Mouse (Mus musculus) heart, embryonic 15.5 days (tissue): ENCODE data around the gene Fgfr4. TPM values are rescaled to one million over a fixed set of nuclear protein-coding genes. Genes with fewer than 3 reads are reported as not detected.
A peak's percentile ranks its signal among the peaks of the same experiment; 100 is the strongest.

Experiments used
- ATAC-seq: fragments of 200-750 bp; cut with Nextera tagmentation; replicated peaks from 2 replicates; pipeline ENCODE4 v1.8.0; 2017; ENCODE audit warnings: low read depth, moderate TSS enrichment; ENCODE audit not compliant: insufficient number of reproducible peaks, insufficient read depth, low FRiP score
- H3K27ac ChIP-seq: fragments of 300-500 bp; sonication (generic); 2 replicates; pipeline ENCODE4 v1.5.1; 2015; ENCODE audit warnings: mild to moderate bottlenecking, inconsistent platforms
- H3K27me3 ChIP-seq: fragments of 300-500 bp; sonication (generic); 2 replicates; pipeline ENCODE4 v1.6.1; 2015; ENCODE audit warnings: inconsistent platforms
- H3K36me3 ChIP-seq: fragments of 300-500 bp; sonication (generic); 2 replicates; pipeline ENCODE4 v1.6.1; 2015; ENCODE audit warnings: mild to moderate bottlenecking, inconsistent platforms
- H3K4me1 ChIP-seq: fragments of 300-500 bp; sonication (generic); replicated peaks from 2 replicates; pipeline ENCODE4 v1.6.1; 2015; ENCODE audit warnings: inconsistent platforms
- H3K4me2 ChIP-seq: fragments of 300-500 bp; sonication (generic); 2 replicates; pipeline ENCODE4 v1.6.1; 2015; ENCODE audit warnings: inconsistent platforms, mild to moderate bottlenecking, moderate library complexity
- H3K4me3 ChIP-seq: fragments of 300-500 bp; sonication (generic); 2 replicates; pipeline ENCODE4 v1.5.1; 2015; ENCODE audit warnings: mild to moderate bottlenecking, inconsistent platforms
- H3K9ac ChIP-seq: fragments of 300-500 bp; sonication (generic); 2 replicates; pipeline ENCODE4 v1.6.1; 2015; ENCODE audit warnings: mild to moderate bottlenecking, inconsistent platforms
- H3K9me3 ChIP-seq: fragments of 300-500 bp; sonication (generic); replicated peaks from 2 replicates; pipeline ENCODE4 v1.6.1; 2016; ENCODE audit warnings: inconsistent platforms
- WGBS: fragments of 180-500 bp; shearing (Covaris S2); methylation state at CpG from one replicate; pipeline ENCODE4 v1.1.7; 2015; ENCODE audit warnings: mixed read lengths; 5-methylcytosine and 5-hydroxymethylcytosine counted together
- polyA plus RNA-seq: library from polyadenylated mRNA; unstranded; fragments of >200 nt; fragmentation: Nextera tagmentation; extraction: Ambion mirVana; gene quantifications from 2 replicates; pipeline ENCODE4 v1.2.1, GENCODE M21; 2015

Fgfr4 gene
- polyA plus RNA-seq, 1 experiment from 2014 or later: 0.72 TPM

DNA sequence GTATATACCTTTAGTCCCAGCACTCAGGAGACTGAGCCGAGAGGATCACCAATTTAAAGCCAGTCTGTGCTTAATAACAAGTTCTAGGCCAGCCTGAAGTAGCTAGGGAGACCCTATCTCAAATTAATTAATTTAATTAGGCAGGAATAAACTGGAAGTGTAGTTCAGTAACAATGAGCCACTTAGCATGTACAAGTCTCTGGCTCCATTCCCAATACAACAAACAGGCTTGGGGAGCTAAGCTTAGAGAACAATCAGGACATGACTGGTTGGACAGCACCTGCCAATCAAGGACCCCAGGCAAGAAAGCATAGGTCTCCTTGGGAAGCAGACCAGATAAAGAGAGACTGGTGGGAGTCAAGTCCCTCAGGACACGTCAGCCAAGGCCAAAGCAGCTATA is 12.2 kb upstream of the Fgfr4 start:
- H3K27ac ChIP-seq: no peak overlapping the region
- H3K9ac ChIP-seq: no peak overlapping the region
- 54% methylated on average over 2 of the region's 2 CpGs for WGBS
- H3K4me1 ChIP-seq: peaks cover under 1% of the 10 kb centered on the region
- no peaks in the 10 kb centered on the region for H3K36me3 ChIP-seq
- no peak overlapping the region for H3K4me2 ChIP-seq
- H3K27me3 ChIP-seq: no peaks in the 10 kb centered on the region
- H3K9me3 ChIP-seq: no peaks in the 10 kb centered on the region
- no peak overlapping the region for H3K4me3 ChIP-seq
- ATAC-seq: no peak

- Histone ChIP-seq H3K27me3 (peaks cover 45% of the 10 kb centered on the region), H3K36me3 (no peaks in the 10 kb centered on the region), H3K4me3 (no peak overlapping the region), H3K4me2 (no peak overlapping the region), H3K9me3 (no peaks in the 10 kb centered on the region), H3K9ac (no peak overlapping the region), H3K4me1 (peaks cover 9% of the 10 kb centered on the region), H3K27ac (no peak overlapping the region)
- ATAC-seq: no peak
- WGBS: 81% methylated on average over 5 of the region's 5 CpGs
Measured at GRCm38 (mm10) chr13:55153951-55154350, 1.5 kb downstream of the Fgfr4 start.

GRCm38 (mm10) chr13:55162365-55162764 is 9.9 kb downstream of the Fgfr4 start:
- Histone ChIP-seq H3K9ac (no peak overlapping the region), H3K4me3 (no peak overlapping the region), H3K27me3 (no peaks in the 10 kb centered on the region), H3K9me3 (no peaks in the 10 kb centered on the region), H3K27ac (no peak overlapping the region), H3K4me1 (no peaks in the 10 kb centered on the region), H3K36me3 (no peaks in the 10 kb centered on the region), H3K4me2 (no peak overlapping the region)
- no peak for ATAC-seq
- WGBS: 50% methylated on average over 7 of the region's 7 CpGs

DNA sequence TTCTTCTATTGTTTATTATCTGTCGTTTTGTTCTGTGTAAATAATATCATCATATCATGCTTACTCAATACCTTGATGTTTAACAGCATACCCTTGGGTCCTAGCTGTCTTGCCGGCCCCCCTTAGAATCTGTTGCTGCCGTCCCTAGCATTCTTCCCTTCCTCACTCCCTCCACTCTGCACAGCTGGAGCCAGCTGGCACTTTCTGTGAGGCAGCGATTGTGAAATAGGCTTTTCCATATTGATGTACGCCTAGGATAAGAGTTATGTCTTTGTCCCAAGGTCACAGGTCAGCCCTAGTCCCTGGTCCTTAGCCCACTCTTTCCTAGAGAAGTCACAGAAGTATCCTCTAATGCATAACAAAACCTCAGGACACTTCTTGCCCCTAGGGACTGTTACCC is 11.1 kb downstream of the Fgfr4 start:
- WGBS: 54% methylated on average over 5 of the region's 5 CpGs
- H3K4me2 ChIP-seq: no peak overlapping the region
- no peaks in the 10 kb centered on the region for H3K4me1 ChIP-seq
- no peak overlapping the region for H3K4me3 ChIP-seq
- no peaks in the 10 kb centered on the region for H3K36me3 ChIP-seq
- H3K27ac ChIP-seq: no peak overlapping the region
- ATAC-seq: no peak
- H3K9me3 ChIP-seq: no peaks in the 10 kb centered on the region
- no peaks in the 10 kb centered on the region for H3K27me3 ChIP-seq
- H3K9ac ChIP-seq: no peak overlapping the region

DNA sequence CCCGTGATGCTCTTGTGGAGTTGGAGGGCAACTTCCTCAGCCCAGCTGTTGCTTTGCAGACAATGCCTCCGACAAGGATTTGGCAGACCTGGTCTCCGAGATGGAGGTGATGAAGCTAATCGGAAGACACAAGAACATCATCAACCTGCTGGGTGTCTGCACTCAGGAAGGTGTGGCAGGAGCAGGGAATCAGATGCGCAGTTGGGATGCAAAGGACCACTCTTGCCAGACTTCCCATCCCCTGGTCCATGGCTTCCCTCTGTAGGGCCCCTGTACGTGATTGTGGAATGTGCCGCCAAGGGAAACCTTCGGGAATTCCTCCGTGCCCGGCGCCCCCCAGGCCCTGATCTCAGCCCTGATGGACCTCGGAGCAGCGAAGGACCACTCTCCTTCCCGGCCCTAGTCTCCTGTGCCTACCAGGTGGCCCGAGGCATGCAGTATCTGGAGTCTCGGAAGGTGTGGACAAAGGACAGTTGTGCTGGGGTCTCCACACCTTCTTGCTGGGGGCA is 13.4 kb downstream of the Fgfr4 start:
- H3K27me3 ChIP-seq: no peaks in the 10 kb centered on the region
- no peak overlapping the region for H3K4me2 ChIP-seq
- H3K4me3 ChIP-seq: no peak overlapping the region
- 87% methylated on average over 16 of the region's 16 CpGs for WGBS
- no peaks in the 10 kb centered on the region for H3K36me3 ChIP-seq
- H3K27ac ChIP-seq: no peak overlapping the region
- H3K9ac ChIP-seq: no peak overlapping the region
- H3K9me3 ChIP-seq: no peaks in the 10 kb centered on the region
- peaks cover under 1% of the 10 kb centered on the region; the same call in 1 of the 2 replicates for H3K4me1 ChIP-seq
- no peak for ATAC-seq

GRCm38 (mm10) chr13:55166806-55167725 is 14.6 kb downstream of the Fgfr4 start:
- Histone ChIP-seq H3K9ac (no peak overlapping the region), H3K27me3 (no peaks in the 10 kb centered on the region), H3K36me3 (no peaks in the 10 kb centered on the region), H3K4me1 (peaks cover 12% of the 10 kb centered on the region), H3K4me3 (no peak overlapping the region), H3K27ac (no peak overlapping the region), H3K4me2 (no peak overlapping the region), H3K9me3 (no peaks in the 10 kb centered on the region)
- WGBS: 85% methylated on average over 32 of the region's 32 CpGs
- no peak for ATAC-seq

- Histone ChIP-seq H3K27ac (no peak overlapping the region), H3K4me2 (no peak overlapping the region), H3K4me1 (peaks cover 16% of the 10 kb centered on the region), H3K4me3 (no peak overlapping the region), H3K27me3 (no peaks in the 10 kb centered on the region), H3K36me3 (no peaks in the 10 kb centered on the region), H3K9me3 (no peaks in the 10 kb centered on the region), H3K9ac (no peak overlapping the region)
- no peak for ATAC-seq
- 77% methylated on average over 11 of the region's 11 CpGs for WGBS
Measured at GRCm38 (mm10) chr13:55167798-55168197, 15.4 kb downstream of the Fgfr4 start.

DNA sequence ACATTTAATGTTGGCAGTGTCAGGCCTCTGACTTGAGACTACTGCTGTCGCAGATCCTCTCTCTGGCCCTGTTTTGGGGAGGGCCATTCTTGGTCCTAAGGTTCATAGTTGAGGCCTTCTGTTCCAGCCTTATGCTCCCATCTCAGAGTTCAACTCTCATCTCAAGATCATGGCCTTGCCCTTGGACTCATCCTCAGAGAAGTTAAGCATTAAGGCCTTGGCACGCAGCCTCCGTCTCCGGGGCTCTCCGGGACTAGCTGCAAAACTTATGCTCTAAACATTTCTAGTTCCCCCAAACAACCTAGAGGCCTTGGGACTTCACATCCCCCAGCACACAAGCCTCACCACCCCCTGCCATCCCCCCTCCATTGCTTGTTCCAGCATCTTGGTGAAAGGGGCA is 15.8 kb downstream of the Fgfr4 start:
- H3K9me3 ChIP-seq: no peaks in the 10 kb centered on the region
- H3K27me3 ChIP-seq: no peaks in the 10 kb centered on the region
- WGBS: 86% methylated on average over 5 of the region's 5 CpGs
- H3K9ac ChIP-seq: no peak overlapping the region
- H3K4me1 ChIP-seq: peaks cover 16% of the 10 kb centered on the region
- ATAC-seq: no peak
- no peaks in the 10 kb centered on the region for H3K36me3 ChIP-seq
- peak overlapping the region; percentile 24; the same call in 1 of the 2 replicates for H3K27ac ChIP-seq
- no peak overlapping the region for H3K4me2 ChIP-seq
- H3K4me3 ChIP-seq: no peak overlapping the region

DNA sequence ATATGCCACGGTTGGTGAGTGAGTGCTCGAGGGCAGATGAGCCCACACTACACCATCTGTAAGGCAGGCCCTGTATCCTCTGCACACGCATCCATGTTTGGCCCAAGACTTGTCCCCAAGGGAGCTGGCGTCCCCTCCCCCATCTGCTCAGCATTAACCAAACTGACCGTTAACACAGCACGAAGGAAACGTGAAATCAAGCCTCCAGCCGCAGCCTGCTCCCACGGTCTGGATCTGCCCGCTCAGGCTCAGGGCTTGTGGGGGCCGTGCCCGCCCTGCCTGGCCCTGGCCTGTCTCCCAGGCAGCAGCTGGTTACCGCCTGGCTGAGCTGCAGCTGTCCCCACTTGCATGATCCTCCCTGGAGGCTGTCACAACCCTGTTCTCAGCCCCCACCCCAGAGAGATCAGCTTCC is 16.5 kb downstream of the Fgfr4 start:
- 66% methylated on average over 13 of the region's 13 CpGs for WGBS
- peak; percentile 56; the same call in 1 of the 2 replicates for ATAC-seq
- H3K27ac ChIP-seq: peak overlapping the region; percentile 24

GRCm38 (mm10) chr13:55171517-55172335 is 19.3 kb downstream of the Fgfr4 start:
- Histone ChIP-seq H3K36me3 (no peaks in the 10 kb centered on the region), H3K4me2 (peak overlapping the region; percentile 58), H3K9me3 (no peaks in the 10 kb centered on the region), H3K4me1 (peaks cover 16% of the 10 kb centered on the region), H3K27me3 (no peaks in the 10 kb centered on the region), H3K9ac (peak overlapping the region; percentile 14; the same call in 1 of the 2 replicates), H3K27ac (peak overlapping the region; percentile 60), H3K4me3 (peak overlapping the region; percentile 23)
- 16% methylated on average over 26 of the region's 26 CpGs for WGBS
- peak; percentile 34 for ATAC-seq

More for the DNA sequence above, 16.5 kb downstream of the Fgfr4 start:
- Histone ChIP-seq H3K27me3 (no peaks in the 10 kb centered on the region), H3K4me3 (no peak overlapping the region), H3K9me3 (no peaks in the 10 kb centered on the region), H3K4me2 (no peak overlapping the region), H3K36me3 (no peaks in the 10 kb centered on the region), H3K4me1 (peaks cover 16% of the 10 kb centered on the region), H3K9ac (no peak overlapping the region)

DNA sequence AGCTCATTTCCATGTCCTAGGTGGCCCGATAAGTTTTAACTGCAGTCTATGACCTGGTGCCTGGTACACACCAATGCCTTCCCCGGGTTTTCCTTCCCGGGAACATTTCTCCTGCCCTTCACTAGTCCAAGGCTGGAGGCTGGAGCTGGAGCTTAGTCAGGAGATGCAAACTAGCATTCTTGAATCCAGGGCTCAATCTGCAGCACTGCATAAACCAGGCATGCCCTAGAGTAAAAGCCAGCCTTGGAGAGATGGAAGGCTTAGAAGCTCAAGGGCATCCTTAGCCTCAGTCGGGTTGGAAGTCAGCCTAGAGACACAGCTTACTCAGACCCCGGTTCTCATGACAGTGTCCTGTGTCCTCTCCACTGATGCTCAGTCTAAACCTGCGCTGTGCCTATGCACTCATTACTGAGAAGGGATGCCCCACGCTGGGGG is 19.9 kb downstream of the Fgfr4 start:
- no peaks in the 10 kb centered on the region for H3K9me3 ChIP-seq
- peaks cover 16% of the 10 kb centered on the region for H3K4me1 ChIP-seq
- no peak overlapping the region for H3K9ac ChIP-seq
- 49% methylated on average over 7 of the region's 7 CpGs for WGBS
- no peaks in the 10 kb centered on the region for H3K27me3 ChIP-seq
- no peak for ATAC-seq
- H3K27ac ChIP-seq: no peak overlapping the region
- peak overlapping the region; percentile 23; the same call in 1 of the 2 replicates for H3K4me3 ChIP-seq
- peak overlapping the region; percentile 58 for H3K4me2 ChIP-seq
- no peaks in the 10 kb centered on the region for H3K36me3 ChIP-seq
